14 mouse cellular contexts compared by ENCODE assay signal in the genomic region with DNA sequence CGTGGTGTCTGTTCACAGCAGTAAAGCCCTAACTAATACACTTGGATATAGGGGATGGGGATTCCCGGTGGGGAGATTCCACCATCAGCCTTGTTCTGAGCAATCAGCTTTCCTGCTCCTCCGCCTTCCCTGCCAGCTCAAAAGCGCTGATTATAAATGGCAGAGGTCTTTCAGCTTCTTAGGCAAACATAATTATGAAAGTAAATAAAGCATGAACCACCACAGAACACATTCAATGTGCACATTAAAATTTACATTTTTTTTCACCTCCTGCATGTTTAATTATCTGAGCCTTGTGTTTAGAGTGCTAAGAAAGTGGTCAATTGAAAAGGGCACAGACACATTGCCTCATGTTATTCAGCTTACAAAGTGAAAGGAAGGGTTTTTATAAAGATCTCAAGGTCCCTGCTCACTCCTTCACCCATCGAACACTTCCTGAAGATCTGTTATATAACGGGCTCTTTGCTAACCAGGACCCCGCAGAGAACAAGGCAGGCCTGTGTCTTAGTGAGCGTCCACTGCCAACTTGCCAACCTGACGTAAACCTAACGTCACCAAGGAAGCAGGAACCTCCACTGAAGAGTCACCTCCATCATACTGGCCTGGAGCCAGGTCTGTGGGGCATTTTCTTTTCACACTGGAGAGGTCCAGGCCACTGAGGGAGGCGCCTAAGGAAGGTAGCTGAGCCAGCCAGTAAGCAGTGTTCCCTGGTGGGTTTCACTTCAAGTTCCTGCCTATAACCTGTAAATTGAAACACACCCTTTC.
DNase-seq lines count a peak whose midpoint lies in the region; ATAC-seq lines count a peak whose summit lies in the region.
"Had no signal": no experiment of that assay in that cellular context is flagged by ENCODE, and none has a peak within 500 bp of the region (broad histone marks: within the 10 kb centered on the region; RNA-seq: fewer than 3 reads in every experiment).

No protein-coding gene starts in this region.

- H3K27me3 ChIP-seq in neural tube, embryonic 13.5 days, result no peaks in the 10 kb centered on the region
- H3K27me3 ChIP-seq in limb, embryonic 15.5 days, result no peaks in the 10 kb centered on the region
- H3K27me3 ChIP-seq in heart, embryonic 11.5 days (ENCODE audit: control insufficient read depth, insufficient read depth, low read length), result no peaks in the 10 kb centered on the region
- H3K27me3 ChIP-seq: intestine, embryonic 15.5 days had no signal

- peak; percentile 11 to 32 for DNase-seq in adrenal gland, adult (ENCODE audit: inconsistent age in 2 of 2, low spot score in 1 of 2)
- no peak for DNase-seq in adrenal gland, postnatal 36 days
- DNase-seq in neural tube, embryonic 10.5 days (ENCODE audit: extremely low spot score, low spot score), result no peak
- DNase-seq in urinary bladder, postnatal 36 days (ENCODE audit: low spot score in 2 of 2), result no peak
- no peak for DNase-seq in spleen, postnatal 10 days (ENCODE audit: low spot score in 2 of 2)
- DNase-seq: cerebellum, postnatal 14 days; heart, adult 18-20 months; right cerebral cortex, postnatal 4 days; thymus, postnatal 4 days had no signal

- H3K9ac ChIP-seq in neural tube, embryonic 13.5 days, result no peak overlapping the region
- no peak overlapping the region for H3K9ac ChIP-seq in limb, embryonic 15.5 days
- no peak overlapping the region for H3K9ac ChIP-seq in heart, embryonic 11.5 days (ENCODE audit: low read depth, low read length)
- H3K9ac ChIP-seq: intestine, embryonic 15.5 days; liver, embryonic 14.5 days had no signal

- peak overlapping the region; percentile 18; the same call in 1 of the 2 replicates for H3K27ac ChIP-seq in neural tube, embryonic 13.5 days (replicated peaks)
- H3K27ac ChIP-seq in limb, embryonic 15.5 days, result peak overlapping the region; percentile 38; the same call in 1 of the 2 replicates
- H3K27ac ChIP-seq in heart, embryonic 11.5 days (ENCODE audit: low read depth, low read length), result no peak overlapping the region
- H3K27ac ChIP-seq: intestine, embryonic 15.5 days; liver, embryonic 14.5 days had no signal

- H3K9me3 ChIP-seq in neural tube, embryonic 13.5 days, result no peaks in the 10 kb centered on the region
- no peaks in the 10 kb centered on the region for H3K9me3 ChIP-seq in limb, embryonic 15.5 days
- H3K9me3 ChIP-seq in heart, embryonic 11.5 days (replicated peaks; ENCODE audit: control insufficient read depth, low read length), result no peaks in the 10 kb centered on the region
- H3K9me3 ChIP-seq: intestine, embryonic 15.5 days had no signal

- no peak for ATAC-seq in neural tube, embryonic 13.5 days (ENCODE audit: low read depth)
- 0 out of 2 replicates have a peak, but pooled peaks have one; percentile 35 for ATAC-seq in limb, embryonic 15.5 days (ENCODE audit: insufficient number of reproducible peaks, low FRiP score, low TSS enrichment, low read depth)
- ATAC-seq in heart, embryonic 11.5 days (replicated peaks; ENCODE audit: insufficient number of reproducible peaks, low FRiP score, low TSS enrichment), result no peak
- ATAC-seq: intestine, embryonic 15.5 days had no signal

- 59% methylated on average over 11 of the region's 11 CpGs for WGBS in neural tube, embryonic 13.5 days
- WGBS in limb, embryonic 15.5 days, result 57% methylated on average over 11 of the region's 11 CpGs
- WGBS in heart, embryonic 11.5 days (ENCODE audit: insufficient replicate concordance), result 80% methylated on average over 11 of the region's 11 CpGs

- no peak overlapping the region for H3K4me3 ChIP-seq in neural tube, embryonic 13.5 days
- H3K4me3 ChIP-seq in limb, embryonic 15.5 days, result no peak overlapping the region
- H3K4me3 ChIP-seq in heart, embryonic 11.5 days (ENCODE audit: low read depth, low read length), result no peak overlapping the region
- H3K4me3 ChIP-seq: intestine, embryonic 15.5 days had no signal

- peaks cover 51% of the 10 kb centered on the region for H3K4me1 ChIP-seq in neural tube, embryonic 13.5 days (replicated peaks)
- H3K4me1 ChIP-seq in limb, embryonic 15.5 days, result peaks cover 11% of the 10 kb centered on the region; the same call in 1 of the 2 replicates
- H3K4me1 ChIP-seq in heart, embryonic 11.5 days (ENCODE audit: control insufficient read depth, insufficient read depth, low read length), result peaks cover 12% of the 10 kb centered on the region

- no peak overlapping the region for H3K4me2 ChIP-seq in neural tube, embryonic 13.5 days
- no peak overlapping the region for H3K4me2 ChIP-seq in limb, embryonic 15.5 days
- H3K4me2 ChIP-seq in heart, embryonic 11.5 days, result no peak overlapping the region
- H3K4me2 ChIP-seq: intestine, embryonic 15.5 days had no signal

- H3K36me3 ChIP-seq in neural tube, embryonic 13.5 days, result no peaks in the 10 kb centered on the region
- no peaks in the 10 kb centered on the region for H3K36me3 ChIP-seq in limb, embryonic 15.5 days
- no peaks in the 10 kb centered on the region for H3K36me3 ChIP-seq in heart, embryonic 11.5 days (ENCODE audit: control insufficient read depth, insufficient read depth, low read length)
- H3K36me3 ChIP-seq: intestine, embryonic 15.5 days had no signal

Comparison
In these comparisons a context has a peak if more than half of its experiments do, and no peak if none do; other contexts are left out.
1. DNase-seq: peak in adrenal gland, adult (2 of 2); none in adrenal gland, postnatal 36 days (0 of 2), neural tube, embryonic 10.5 days (single experiment), urinary bladder, postnatal 36 days (0 of 2) and spleen, postnatal 10 days (0 of 2).